Mouse (Mus musculus) duodenum, adult 2 months (tissue): ENCODE data around the gene Olfr1440. TPM values are rescaled to one million over a fixed set of nuclear protein-coding genes. Genes with fewer than 3 reads are reported as not detected.

Experiments used
- polyA plus RNA-seq: library from polyadenylated mRNA; depleted of rRNA; stranded (reverse); fragments of >200 nt; gene quantifications from 2 replicates; pipeline ENCODE4 v1.2.3, GENCODE M21; 2012; ENCODE audit warnings: low replicate concordance; rRNA removed

Gene Olfr1440
- polyA plus RNA-seq: not detected in 2 replicates

DNA sequence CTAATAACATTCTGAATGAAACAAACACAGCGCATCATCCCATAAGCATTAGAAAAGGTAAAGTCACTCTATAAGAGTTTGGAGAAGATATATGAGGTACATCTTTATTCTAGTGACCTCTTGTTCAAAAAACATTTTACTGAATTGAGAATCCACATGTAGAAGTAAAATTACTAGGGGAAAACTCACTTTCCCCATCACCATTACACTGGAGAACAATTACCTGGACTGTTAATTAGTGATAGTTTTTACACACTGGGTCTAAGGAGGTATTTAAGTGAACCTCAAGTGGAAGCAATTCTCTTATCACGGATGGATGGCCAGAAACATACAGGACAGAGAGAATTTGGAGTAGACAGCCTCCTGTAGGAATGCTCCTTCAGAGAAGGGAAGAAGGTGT, at the start of gene Olfr1440:
Gene Olfr1440, plus strand, starts transcription at position 301 of the 400 bp plus-strand sequence.

DNA sequence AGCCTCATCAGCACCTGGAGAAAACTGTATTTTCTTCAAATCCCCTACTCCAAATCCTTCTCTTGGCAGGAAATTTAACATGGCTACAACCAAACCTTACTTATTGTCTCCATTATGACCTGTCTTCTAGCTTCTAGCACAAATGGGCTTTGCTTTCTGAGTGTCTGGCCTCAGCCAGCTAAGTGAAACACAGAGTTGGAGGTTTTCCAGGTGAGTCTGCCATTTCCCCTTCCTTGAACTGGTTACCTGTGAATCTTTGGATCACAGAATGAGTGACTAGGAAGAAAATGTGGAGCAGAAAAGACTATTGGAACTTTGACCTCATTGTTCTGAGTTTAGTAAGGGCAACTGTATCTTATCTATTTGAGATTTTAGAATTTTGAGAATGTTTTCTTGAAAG, 30.3 kb downstream of the Olfr1440 start, which contains the start of gene Olfr1441:
Gene Olfr1441, plus strand, starts transcription at position 73 of the 400 bp plus-strand sequence.

DNA sequence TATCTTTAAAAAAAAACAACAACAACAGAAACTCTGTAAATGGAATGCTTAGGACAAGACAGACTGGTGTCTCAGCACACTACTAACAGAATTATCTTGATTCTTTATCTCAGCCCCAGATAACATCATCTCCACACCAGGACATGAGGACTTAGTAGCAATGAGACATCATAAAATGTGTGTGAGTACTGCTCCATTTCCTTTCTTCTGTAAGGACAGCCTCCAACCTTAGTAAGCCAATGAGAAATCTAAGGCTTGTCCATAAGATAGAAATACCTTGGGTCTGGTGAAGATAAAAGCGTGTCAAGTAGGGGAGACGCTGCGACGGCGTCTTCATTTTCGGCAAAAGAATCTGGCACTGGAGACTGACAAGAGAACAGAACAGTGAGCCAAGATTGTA, 40.5 kb downstream of the Olfr1440 start, which contains the start of gene Pfpl:
Gene Pfpl, plus strand, starts transcription at position 301 of the 400 bp plus-strand sequence.

Other genes with a start within 250 kb of the Olfr1440 start
- gene Olfr1555-ps1, start 217.2 kb upstream of the Olfr1440 start, polyA plus RNA-seq: not detected in 2 replicates
- not detected in 2 replicates for gene Olfr1431, start 186.6 kb upstream of the Olfr1440 start, polyA plus RNA-seq
- not detected in 2 replicates for gene Olfr1432, start 154.7 kb upstream of the Olfr1440 start, polyA plus RNA-seq
- gene Olfr262, start 145.6 kb upstream of the Olfr1440 start, polyA plus RNA-seq: not detected in 2 replicates
- gene Olfr235, start 126.2 kb upstream of the Olfr1440 start, polyA plus RNA-seq: not detected in 2 replicates
- not detected in 2 replicates for gene Olfr1434, start 107.4 kb upstream of the Olfr1440 start, polyA plus RNA-seq
- gene Olfr1436, start 88.1 kb upstream of the Olfr1440 start, polyA plus RNA-seq: not detected in 2 replicates
- gene Olfr1437, start 62.2 kb upstream of the Olfr1440 start, polyA plus RNA-seq: not detected in 2 replicates
- gene Olfr1438-ps1, start 51.4 kb upstream of the Olfr1440 start, polyA plus RNA-seq: not detected in 2 replicates
- gene Olfr1441, start 30.2 kb downstream of the Olfr1440 start, polyA plus RNA-seq: not detected in 2 replicates
- not detected in 2 replicates for gene Pfpl, start 40.6 kb downstream of the Olfr1440 start, polyA plus RNA-seq
- gene Mpeg1, start 73.5 kb downstream of the Olfr1440 start, polyA plus RNA-seq: 1.3 and 1.4 TPM in 2 replicates
- 7.4 and 9.3 TPM in 2 replicates for gene Dtx4, start 114.2 kb downstream of the Olfr1440 start, polyA plus RNA-seq
- gene Fam111a, start 158.5 kb downstream of the Olfr1440 start, polyA plus RNA-seq: 0.14 and 0.39 TPM in 2 replicates
- gene Gm4952, start 212.7 kb downstream of the Olfr1440 start, polyA plus RNA-seq: 0.05 TPM in 1 of 2 replicates, not detected in the other
- gene Glyat, start 246.0 kb downstream of the Olfr1440 start, polyA plus RNA-seq: not detected in 2 replicates